Mouse (Mus musculus): ENCODE data around the gene Kri1.

GRCm38 (mm10) chr9:21235341-21235740, 52.4 kb downstream of the Kri1 start:
- TF ChIP-seq POLR2A (IDR thresholded peaks at IDR 0.05; ENCODE audit: low read depth, low read length) (no peak; the same call in 1 of the 2 replicates), CTCF (IDR thresholded peaks at IDR 0.05; ENCODE audit: extremely low read depth, insufficient read length, insufficient replicate concordance, low read depth, low read length) (no peak)

Data from small intestine, adult 2 months (tissue).